Mouse (Mus musculus) MEL (cell line): ENCODE data around the gene Zbtb3. TPM values are rescaled to one million over a fixed set of nuclear protein-coding genes. Genes with fewer than 3 reads are reported as not detected.

Experiments
- DNase-seq: peaks from one replicate; pipeline ENCODE4 v3.0.0; 2011; ENCODE audit warnings: low read depth, low spot score
- H3K27ac ChIP-seq: 2 replicates; pipeline ENCODE4 v1.5.1; 2012; ENCODE audit warnings: low read depth, mild to moderate bottlenecking, control low read depth, low read length, moderate library complexity; ENCODE audit not compliant: control insufficient read depth
- H3K27me3 ChIP-seq, 2 experiments: fragments of 150-350 bp in 1 of 2; sonication (generic) in 1 of 2; 2 replicates each; pipeline ENCODE4 v1.6.1; 2012; ENCODE audit warnings: low read length in 2 of 2, mild to moderate bottlenecking in 2 of 2, improper control_type of control experiment in 1 of 2, moderate library complexity in 1 of 2; ENCODE audit not compliant: insufficient read depth in 2 of 2, control insufficient read depth in 1 of 2
- H3K36me3 ChIP-seq, 2 experiments: 2 replicates each; pipeline ENCODE4 v1.6.1; 2012 to 2014; ENCODE audit warnings: low read length in 2 of 2, improper control_type of control experiment in 1 of 2, inconsistent platforms in 1 of 2, mild to moderate bottlenecking in 1 of 2; ENCODE audit not compliant: insufficient read depth in 2 of 2, control insufficient read depth in 1 of 2
- H3K4me1 ChIP-seq, 2 experiments: fragments of 150-350 bp in 1 of 2; sonication (generic) in 1 of 2; 2 replicates each; pipeline ENCODE4 v1.6.1; 2012; ENCODE audit warnings: low read length in 2 of 2, improper control_type of control experiment in 1 of 2, mild to moderate bottlenecking in 1 of 2; ENCODE audit not compliant: insufficient read depth in 2 of 2, control insufficient read depth in 1 of 2
- H3K4me3 ChIP-seq, 2 experiments: fragments of 150-350 bp in 1 of 2; sonication (generic) in 1 of 2; 2 replicates each; pipeline ENCODE4 v1.5.1; 2012; ENCODE audit warnings: low read depth in 2 of 2, low read length in 2 of 2, mild to moderate bottlenecking in 2 of 2, moderate library complexity in 2 of 2, control low read depth in 1 of 2, improper control_type of control experiment in 1 of 2; ENCODE audit not compliant: control insufficient read depth in 1 of 2, insufficient read depth in 1 of 2
- H3K79me2 ChIP-seq: 2 replicates; pipeline ENCODE4 v1.6.1; 2012; ENCODE audit warnings: mild to moderate bottlenecking, low read length, moderate library complexity; ENCODE audit not compliant: control insufficient read depth, poor library complexity, insufficient read depth
- H3K9ac ChIP-seq: 2 replicates; pipeline ENCODE4 v1.6.1; 2012; ENCODE audit warnings: low read depth, mild to moderate bottlenecking, control low read depth, low read length, moderate library complexity; ENCODE audit not compliant: control insufficient read depth, poor library complexity, severe bottlenecking
- H3K9me3 ChIP-seq: fragments of 150-350 bp; sonication (generic); replicated peaks from 2 replicates; pipeline ENCODE4 v1.6.1; 2012; ENCODE audit warnings: mild to moderate bottlenecking, low read length, improper control_type of control experiment, moderate library complexity; ENCODE audit not compliant: insufficient read depth
- CTCF ChIP-seq, 3 experiments: IDR thresholded peaks in 2 of 3; conservative IDR thresholded peaks in 1 of 3; 2 replicates each; pipeline ENCODE4 v1.5.1; 2011 to 2012; ENCODE audit warnings: low read length in 3 of 3, low read depth in 2 of 3, mild to moderate bottlenecking in 2 of 3, improper control_type of control experiment in 1 of 3, inconsistent platforms in 1 of 3, mixed read lengths in 1 of 3, moderate library complexity in 1 of 3; ENCODE audit not compliant: control insufficient read depth in 1 of 3, insufficient read depth in 1 of 3, poor library complexity in 1 of 3, severe bottlenecking in 1 of 3
- ELF1 ChIP-seq: IDR thresholded peaks from 2 replicates; pipeline ENCODE4 v1.6.1; 2014; ENCODE audit warnings: low read depth, mild to moderate bottlenecking, inconsistent platforms, low read length, improper control_type of control experiment, moderate library complexity
- EP300 ChIP-seq, 2 experiments: IDR thresholded peaks; 2 replicates each; pipeline ENCODE4 v1.6.1; 2011; ENCODE audit warnings: improper control_type of control experiment in 2 of 2, low read length in 2 of 2, low read depth in 1 of 2, mild to moderate bottlenecking in 1 of 2
- ETS1 ChIP-seq: IDR thresholded peaks from 2 replicates; pipeline ENCODE4 v1.6.1; 2012; ENCODE audit warnings: low read depth, mild to moderate bottlenecking, inconsistent platforms, low read length, improper control_type of control experiment, moderate library complexity
- GATA1 ChIP-seq: IDR thresholded peaks from 2 replicates; pipeline ENCODE4 v1.6.1; 2011; ENCODE audit warnings: low read depth, low read length, improper control_type of control experiment
- HCFC1 ChIP-seq: IDR thresholded peaks from 2 replicates; pipeline ENCODE4 v1.6.1; 2012; ENCODE audit warnings: low read depth, mild to moderate bottlenecking, inconsistent platforms, low read length, improper control_type of control experiment, moderate library complexity
- MAX ChIP-seq: IDR thresholded peaks from 2 replicates; pipeline ENCODE4 v1.6.1; 2011; ENCODE audit warnings: low read length, improper control_type of control experiment
- MXI1 ChIP-seq: IDR thresholded peaks from 2 replicates; pipeline ENCODE4 v1.6.1; 2011; ENCODE audit warnings: mild to moderate bottlenecking, low read depth, low read length, improper control_type of control experiment
- MYB ChIP-seq: IDR thresholded peaks from 2 replicates; pipeline ENCODE4 v1.6.1; 2011; ENCODE audit warnings: mild to moderate bottlenecking, low read depth, low read length, improper control_type of control experiment
- MYC ChIP-seq: IDR thresholded peaks from 2 replicates; pipeline ENCODE4 v1.6.1; 2011; ENCODE audit warnings: low read depth, mild to moderate bottlenecking, low read length, improper control_type of control experiment, moderate library complexity
- NRF1 ChIP-seq: IDR thresholded peaks from 2 replicates; pipeline ENCODE4 v1.6.1; 2014; ENCODE audit warnings: low read depth, mild to moderate bottlenecking, inconsistent platforms, low read length, improper control_type of control experiment, moderate library complexity; ENCODE audit not compliant: poor library complexity, insufficient read depth, severe bottlenecking
- POLR2A ChIP-seq, 2 experiments: IDR thresholded peaks; 2 replicates each; pipeline ENCODE4 v1.6.1; 2011 to 2012; ENCODE audit warnings: low read length in 2 of 2, mild to moderate bottlenecking in 2 of 2, control low read depth in 1 of 2, improper control_type of control experiment in 1 of 2, low read depth in 1 of 2, moderate library complexity in 1 of 2; ENCODE audit not compliant: control insufficient read depth in 1 of 2, insufficient read depth in 1 of 2, poor library complexity in 1 of 2
- POLR2AphosphoS2 ChIP-seq: IDR thresholded peaks from 2 replicates; pipeline ENCODE4 v1.6.1; 2011; ENCODE audit warnings: low read length, improper control_type of control experiment
- POLR2AphosphoS5 ChIP-seq: IDR thresholded peaks from 2 replicates; pipeline ENCODE4 v1.6.1; 2012; ENCODE audit warnings: low read depth, borderline replicate concordance, mild to moderate bottlenecking, inconsistent platforms, low read length, moderate library complexity, mixed read lengths
- RCOR1 ChIP-seq: IDR thresholded peaks from 2 replicates; pipeline ENCODE4 v1.6.1; 2012; ENCODE audit warnings: low read depth, mild to moderate bottlenecking, inconsistent platforms, low read length, improper control_type of control experiment
- SIN3A ChIP-seq: IDR thresholded peaks from 2 replicates; pipeline ENCODE4 v1.6.1; 2012; ENCODE audit warnings: low read length, improper control_type of control experiment, inconsistent platforms
- TAL1 ChIP-seq: IDR thresholded peaks from 2 replicates; pipeline ENCODE4 v1.6.1; 2012; ENCODE audit warnings: mild to moderate bottlenecking, inconsistent platforms, low read length, moderate library complexity, mixed read lengths
- TBP ChIP-seq: IDR thresholded peaks from 2 replicates; pipeline ENCODE4 v1.8.0; 2011; ENCODE audit warnings: low read depth, low read length, improper control_type of control experiment
- TCF12 ChIP-seq: IDR thresholded peaks from 2 replicates; pipeline ENCODE4 v1.6.1; 2014; ENCODE audit warnings: low read depth, mild to moderate bottlenecking, inconsistent platforms, low read length, improper control_type of control experiment, moderate library complexity
- USF2 ChIP-seq, 2 experiments: IDR thresholded peaks; 2 replicates each; pipeline ENCODE4 v1.6.1; 2011 to 2012; ENCODE audit warnings: improper control_type of control experiment in 2 of 2, low read length in 2 of 2, borderline replicate concordance in 1 of 2, inconsistent platforms in 1 of 2, low read depth in 1 of 2, mild to moderate bottlenecking in 1 of 2; ENCODE audit not compliant: insufficient read depth in 1 of 2
- ZKSCAN1 ChIP-seq: IDR thresholded peaks from 2 replicates; pipeline ENCODE4 v1.6.1; 2012; ENCODE audit warnings: low read depth, mild to moderate bottlenecking, inconsistent platforms, low read length, improper control_type of control experiment, moderate library complexity
- ZMIZ1 ChIP-seq: IDR thresholded peaks from 2 replicates; pipeline ENCODE4 v1.6.1; 2012; ENCODE audit warnings: low read depth, mild to moderate bottlenecking, inconsistent platforms, low read length, improper control_type of control experiment, moderate library complexity
- ZNF384 ChIP-seq: IDR thresholded peaks from 2 replicates; pipeline ENCODE4 v1.6.1; 2012; ENCODE audit warnings: low read depth, mild to moderate bottlenecking, inconsistent platforms, low read length, improper control_type of control experiment
- polyA plus RNA-seq, 2 experiments: library from polyadenylated mRNA; stranded (reverse) in 1 of 2; unstranded in 1 of 2; fragments of >175 nt in 1 of 2; fragments of >200 nt in 1 of 2; gene quantifications; 2 replicates each; pipeline versions ENCODE4 v1.2.1 to v1.2.4; 2012; ENCODE audit warnings: low replicate concordance in 2 of 2, low read depth in 1 of 2; ENCODE audit not compliant: insufficient read length in 2 of 2, insufficient read depth in 1 of 2, missing spikeins in 1 of 2
- total RNA-seq: library from RNA; depleted of rRNA; stranded (reverse); fragments of 300-350 nt; gene quantifications from 2 replicates; pipeline ENCODE4 v1.2.3, GENCODE M21; 2012

Gene Zbtb3
- total and polyA plus RNA-seq, 3 experiments = 2.4 to 2.9 TPM; not detected in 1

DNA sequence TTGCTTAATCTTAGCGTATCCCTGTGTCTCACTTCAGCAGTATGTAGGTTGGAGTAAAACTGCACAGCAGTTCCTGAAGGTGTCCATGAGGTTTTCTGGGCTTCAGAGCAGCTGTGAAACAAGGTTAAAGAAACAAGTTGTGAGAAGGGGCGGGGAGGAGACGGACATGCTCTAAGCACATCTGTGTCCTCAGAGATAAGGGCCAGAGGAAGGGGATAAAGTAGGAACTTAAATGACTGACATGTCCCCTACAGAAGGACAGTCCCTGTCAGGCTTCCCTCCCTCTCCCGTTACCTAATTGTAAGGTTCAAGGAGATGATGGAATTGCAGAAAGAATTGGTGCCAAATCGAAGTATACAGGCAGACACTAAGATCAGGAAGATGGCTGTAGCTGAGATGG lies 29.4 kb upstream of the Zbtb3 start:
- Histone ChIP-seq H3K36me3 (peaks cover 14 to 19% of the 10 kb centered on the region in 2 experiments), H3K27ac (peak overlapping the region; percentile 95), H3K27me3 (no peaks in the 10 kb centered on the region), H3K4me3 (peak overlapping the region; percentile 73 to 84), H3K9me3 (no peaks in the 10 kb centered on the region), H3K4me1 (peaks cover 0 to 14% of the 10 kb centered on the region in 2 experiments; a peak in 2 of 4 replicates), H3K9ac (peak overlapping the region; percentile 99), H3K79me2 (peaks cover 21% of the 10 kb centered on the region)
- DNase-seq = peak; percentile 85
- TF ChIP-seq MYB (no peak), ZKSCAN1 (no peak), ETS1 (peak; percentile 78), SIN3A (peak; percentile 84), MXI1 (peak; percentile 84), CTCF (IDR thresholded peaks at IDR 0.05 in 2 of 3, conservative IDR thresholded peaks at IDR 0.05 in 1 of 3; ENCODE audit: control insufficient read depth in 1 of 3, insufficient read depth in 1 of 3, low read depth in 2 of 3, low read length in 3 of 3, poor library complexity in 1 of 3, severe bottlenecking in 1 of 3) (no peak), TBP (no peak), MYC (peak; percentile 79; the same call in 1 of the 2 replicates), TCF12 (peak; percentile 68), POLR2AphosphoS5 (0 out of 2 replicates have a peak, but pooled peaks have one; percentile 25), NRF1 (0 out of 2 replicates have a peak, but pooled peaks have one; percentile 21), ZMIZ1 (no peak; the same call in 1 of the 2 replicates), POLR2A (IDR thresholded peaks at IDR 0.05; ENCODE audit: control insufficient read depth in 1 of 2, insufficient read depth in 1 of 2, low read depth in 1 of 2, low read length in 2 of 2, poor library complexity in 1 of 2) (peak in 1 of 2 experiments; percentile 51; a peak in 2 of 4 replicates), MAX (no peak), ZNF384 (no peak), EP300 (IDR thresholded peaks at IDR 0.05; ENCODE audit: low read depth in 1 of 2, low read length in 2 of 2) (peak; percentile 53 to 61; a peak in 3 of 4 replicates), ELF1 (no peak), TAL1 (peak; percentile 91), HCFC1 (peak; percentile 54; the same call in 1 of the 2 replicates), GATA1 (peak; percentile 87), POLR2AphosphoS2 (peak; percentile 82)

DNA sequence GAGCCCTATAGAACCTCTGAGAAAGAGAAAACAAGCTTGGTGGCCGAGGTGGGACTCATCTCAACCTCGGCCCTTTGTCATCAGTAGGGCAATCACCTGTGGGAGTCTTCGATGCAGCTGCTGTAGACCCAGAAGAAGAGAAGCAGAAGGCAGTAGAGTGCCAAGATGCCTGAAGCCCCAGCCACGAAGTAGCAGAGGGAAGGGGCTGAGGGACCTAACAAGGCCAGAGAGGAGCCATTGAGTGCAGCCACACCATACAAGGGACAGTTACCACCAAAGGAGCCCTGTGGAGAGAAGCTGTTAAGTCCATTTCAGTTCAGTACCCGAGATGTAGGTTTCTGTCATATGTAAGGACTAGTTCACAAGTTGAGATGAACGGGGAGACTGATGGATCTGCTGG lies 28.9 kb upstream of the Zbtb3 start:
- H3K27ac ChIP-seq = peak overlapping the region; percentile 95
- peaks cover 0 to 14% of the 10 kb centered on the region in 2 experiments; a peak in 2 of 4 replicates for H3K4me1 ChIP-seq
- peak overlapping the region; percentile 73 to 84 for H3K4me3 ChIP-seq
- peak; percentile 55 for DNase-seq
- no peak for TF ChIP-seq RCOR1
- TF ChIP-seq HCFC1 = no peak
- TF ChIP-seq POLR2A (IDR thresholded peaks at IDR 0.05; ENCODE audit: control insufficient read depth in 1 of 2, insufficient read depth in 1 of 2, low read depth in 1 of 2, low read length in 2 of 2, poor library complexity in 1 of 2) = peak in 1 of 2 experiments; percentile 33; a peak in 2 of 4 replicates
- no peak for TF ChIP-seq EP300 (IDR thresholded peaks at IDR 0.05; ENCODE audit: low read depth in 1 of 2, low read length in 2 of 2)
- no peak for TF ChIP-seq MAX
- TF ChIP-seq POLR2AphosphoS2 = peak; percentile 14; the same call in 1 of the 2 replicates
- TF ChIP-seq USF2 (IDR thresholded peaks at IDR 0.05; ENCODE audit: borderline replicate concordance in 1 of 2, insufficient read depth in 1 of 2, low read depth in 1 of 2, low read length in 2 of 2) = no peak
- H3K27me3 ChIP-seq = no peaks in the 10 kb centered on the region
- peak overlapping the region; percentile 99 for H3K9ac ChIP-seq
- H3K79me2 ChIP-seq = peaks cover 21% of the 10 kb centered on the region
- no peaks in the 10 kb centered on the region for H3K9me3 ChIP-seq
- peaks cover 14 to 19% of the 10 kb centered on the region in 2 experiments for H3K36me3 ChIP-seq
